Mouse (Mus musculus): ENCODE measurements around the gene Plin1. TPM values are rescaled to one million over a fixed set of nuclear protein-coding genes. Genes with fewer than 3 reads are reported as not detected.

Gene Plin1
- not detected in 2 replicates for polyA plus RNA-seq (2014; fragmentation: Nextera tagmentation; extraction: Ambion mirVana)

- no peaks in the 10 kb centered on the region for H3K4me1 ChIP-seq (ENCODE audit: control insufficient read depth, insufficient read depth, low read length)
- H3K9ac ChIP-seq (replicated peaks; ENCODE audit: low read length): no peak within 1 kb of the TSS
- H3K27me3 ChIP-seq (ENCODE audit: control insufficient read depth, insufficient read depth, low read length): no peaks in the 10 kb centered on the region; the same call in 1 of the 2 replicates
- H3K36me3 ChIP-seq (replicated peaks; ENCODE audit: control insufficient read depth, insufficient read depth, low read depth, low read length): no peaks in the 10 kb centered on the region
- ATAC-seq (replicated peaks; ENCODE audit: insufficient number of reproducible peaks, low FRiP score, low TSS enrichment, low read depth) (no peak), DNase-seq (ENCODE audit: low spot score) (no peak)
- no peaks in the 10 kb centered on the region for H3K9me3 ChIP-seq (replicated peaks; ENCODE audit: control insufficient read depth, low read length)
- 56% methylated on average over 4 of the region's 4 CpGs for WGBS
- no peak within 1 kb of the TSS for H3K27ac ChIP-seq (replicated peaks; ENCODE audit: low read depth, low read length)
- no peak within 1 kb of the TSS for H3K4me3 ChIP-seq (ENCODE audit: low read depth, low read length)
- H3K4me2 ChIP-seq (ENCODE audit: low read depth, low read length): no peak within 1 kb of the TSS
Observed at GRCm38 (mm10) chr7:79732622-79733021, at the start of gene Plin1. TSS of gene Plin1 (minus strand) at chr7:79732903.

DNA sequence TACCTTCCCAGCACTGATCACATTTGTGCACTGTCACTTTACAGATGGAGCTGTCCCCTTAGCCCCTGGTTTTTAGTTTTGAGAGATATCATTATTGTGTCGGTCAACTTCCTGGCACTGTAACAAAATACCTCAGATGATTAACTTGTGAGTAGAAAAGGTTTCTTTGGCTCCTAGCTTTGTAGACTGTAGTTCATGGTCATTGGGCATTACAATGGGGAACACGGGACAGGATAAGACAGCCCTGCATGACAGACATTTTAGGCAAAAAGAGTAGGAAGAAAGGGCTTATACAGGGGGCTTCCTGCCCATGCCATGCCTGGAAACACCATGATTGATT, 49.8 kb upstream of the Plin1 start:
- no peaks in the 10 kb centered on the region for H3K36me3 ChIP-seq (replicated peaks; ENCODE audit: control insufficient read depth, insufficient read depth, low read depth, low read length)
- H3K4me1 ChIP-seq (ENCODE audit: control insufficient read depth, insufficient read depth, low read length): no peaks in the 10 kb centered on the region
- no peak for ATAC-seq (replicated peaks; ENCODE audit: insufficient number of reproducible peaks, low FRiP score, low TSS enrichment, low read depth)
- H3K27ac ChIP-seq (replicated peaks; ENCODE audit: low read depth, low read length): no peak overlapping the region
- DNase-seq (ENCODE audit: low spot score): no peak
- H3K9me3 ChIP-seq (replicated peaks; ENCODE audit: control insufficient read depth, low read length): no peaks in the 10 kb centered on the region
- H3K4me3 ChIP-seq (ENCODE audit: low read depth, low read length): no peak overlapping the region
- no peaks in the 10 kb centered on the region for H3K27me3 ChIP-seq (ENCODE audit: control insufficient read depth, insufficient read depth, low read length)
- no peak overlapping the region for H3K9ac ChIP-seq (replicated peaks; ENCODE audit: low read length)
- no peak overlapping the region for H3K4me2 ChIP-seq (ENCODE audit: low read depth, low read length)
- 84% methylated on average over 2 of the region's 2 CpGs for WGBS

DNA sequence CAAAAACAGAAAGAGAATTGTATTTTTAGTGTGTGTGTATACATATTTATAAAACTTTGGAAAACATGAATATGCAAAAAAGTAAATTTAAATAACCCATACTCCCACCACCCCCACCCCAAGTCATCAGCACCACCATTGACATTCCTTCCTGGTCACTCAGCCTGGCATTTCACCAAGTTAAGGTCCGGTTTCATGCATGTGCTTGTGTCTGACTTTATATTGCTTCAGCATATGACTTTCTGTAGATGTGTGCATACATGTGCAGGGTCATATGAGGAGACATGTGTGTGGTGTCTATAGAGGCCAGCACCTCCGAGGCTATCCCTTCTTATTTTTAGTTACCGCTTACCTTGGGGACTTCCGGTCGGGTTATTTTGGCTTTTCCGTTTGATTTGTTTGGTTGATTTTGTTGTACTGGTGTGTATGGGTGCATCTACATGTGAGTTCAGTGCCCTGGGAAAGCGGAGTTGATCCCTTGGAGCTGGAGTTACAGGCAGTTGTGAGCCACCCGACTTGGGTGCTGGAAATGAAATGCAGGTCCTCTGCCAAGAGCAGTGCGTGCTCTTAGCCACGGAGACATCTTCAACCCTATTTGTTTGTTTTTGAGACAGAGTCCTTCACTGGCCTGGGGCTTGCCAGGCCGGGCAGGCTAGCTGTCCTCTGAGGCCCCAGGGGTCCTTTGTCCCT, 49.3 kb upstream of the Plin1 start:
- DNase-seq (ENCODE audit: low spot score) (no peak), ATAC-seq (replicated peaks; ENCODE audit: insufficient number of reproducible peaks, low FRiP score, low TSS enrichment, low read depth) (no peak)
- Histone ChIP-seq H3K9me3 (replicated peaks; ENCODE audit: control insufficient read depth, low read length) (no peaks in the 10 kb centered on the region), H3K4me3 (ENCODE audit: low read depth, low read length) (no peak overlapping the region), H3K9ac (replicated peaks; ENCODE audit: low read length) (no peak overlapping the region), H3K4me2 (ENCODE audit: low read depth, low read length) (no peak overlapping the region), H3K27me3 (ENCODE audit: control insufficient read depth, insufficient read depth, low read length) (no peaks in the 10 kb centered on the region), H3K36me3 (replicated peaks; ENCODE audit: control insufficient read depth, insufficient read depth, low read depth, low read length) (no peaks in the 10 kb centered on the region), H3K27ac (replicated peaks; ENCODE audit: low read depth, low read length) (no peak overlapping the region), H3K4me1 (ENCODE audit: control insufficient read depth, insufficient read depth, low read length) (no peaks in the 10 kb centered on the region)
- WGBS: 76% methylated on average over 11 of the region's 11 CpGs

- no peak overlapping the region for H3K4me3 ChIP-seq (ENCODE audit: low read depth, low read length)
- 0 out of 2 replicates have a peak overlapping the region, but pooled peaks have one; percentile 7 for H3K9ac ChIP-seq (replicated peaks; ENCODE audit: low read length)
- no peaks in the 10 kb centered on the region for H3K27me3 ChIP-seq (ENCODE audit: control insufficient read depth, insufficient read depth, low read length)
- ATAC-seq (replicated peaks; ENCODE audit: insufficient number of reproducible peaks, low FRiP score, low TSS enrichment, low read depth): peak; percentile 81; the same call in 1 of the 2 replicates
- no peaks in the 10 kb centered on the region for H3K36me3 ChIP-seq (replicated peaks; ENCODE audit: control insufficient read depth, insufficient read depth, low read depth, low read length)
- no peaks in the 10 kb centered on the region for H3K9me3 ChIP-seq (replicated peaks; ENCODE audit: control insufficient read depth, low read length)
- H3K4me1 ChIP-seq (ENCODE audit: control insufficient read depth, insufficient read depth, low read length): no peaks in the 10 kb centered on the region
- DNase-seq (ENCODE audit: low spot score): peak; percentile 86
- no peak overlapping the region for H3K27ac ChIP-seq (replicated peaks; ENCODE audit: low read depth, low read length)
- WGBS: 29% methylated on average over 16 of the region's 16 CpGs
- 0 out of 2 replicates have a peak overlapping the region, but pooled peaks have one; percentile 5 for H3K4me2 ChIP-seq (ENCODE audit: low read depth, low read length)
Observed at GRCm38 (mm10) chr7:79780647-79781626, 48.2 kb upstream of the Plin1 start.

GRCm38 (mm10) chr7:79771561-79772512, 39.1 kb upstream of the Plin1 start:
- Histone ChIP-seq H3K27ac (replicated peaks; ENCODE audit: low read depth, low read length) (no peak overlapping the region), H3K27me3 (ENCODE audit: control insufficient read depth, insufficient read depth, low read length) (no peaks in the 10 kb centered on the region)

GRCm38 (mm10) chr7:79769664-79770063, 37.0 kb upstream of the Plin1 start:
- H3K9me3 ChIP-seq (replicated peaks; ENCODE audit: control insufficient read depth, low read length): no peaks in the 10 kb centered on the region
- H3K36me3 ChIP-seq (replicated peaks; ENCODE audit: control insufficient read depth, insufficient read depth, low read depth, low read length): no peaks in the 10 kb centered on the region
- H3K27me3 ChIP-seq (ENCODE audit: control insufficient read depth, insufficient read depth, low read length): no peaks in the 10 kb centered on the region
- H3K4me1 ChIP-seq (ENCODE audit: control insufficient read depth, insufficient read depth, low read length): no peaks in the 10 kb centered on the region
- DNase-seq (ENCODE audit: low spot score) (no peak), ATAC-seq (replicated peaks; ENCODE audit: insufficient number of reproducible peaks, low FRiP score, low TSS enrichment, low read depth) (no peak)
- H3K9ac ChIP-seq (replicated peaks; ENCODE audit: low read length): no peak overlapping the region
- no peak overlapping the region for H3K4me2 ChIP-seq (ENCODE audit: low read depth, low read length)
- no peak overlapping the region for H3K4me3 ChIP-seq (ENCODE audit: low read depth, low read length)
- WGBS: 79% methylated on average over 3 of the region's 3 CpGs
- H3K27ac ChIP-seq (replicated peaks; ENCODE audit: low read depth, low read length): no peak overlapping the region

More at GRCm38 (mm10) chr7:79771561-79772512, 39.1 kb upstream of the Plin1 start:
- no peaks in the 10 kb centered on the region for H3K36me3 ChIP-seq (replicated peaks; ENCODE audit: control insufficient read depth, insufficient read depth, low read depth, low read length)
- DNase-seq (ENCODE audit: low spot score) (no peak), ATAC-seq (replicated peaks; ENCODE audit: insufficient number of reproducible peaks, low FRiP score, low TSS enrichment, low read depth) (no peak)
- no peaks in the 10 kb centered on the region for H3K4me1 ChIP-seq (ENCODE audit: control insufficient read depth, insufficient read depth, low read length)
- no peak overlapping the region for H3K9ac ChIP-seq (replicated peaks; ENCODE audit: low read length)
- H3K4me3 ChIP-seq (ENCODE audit: low read depth, low read length): no peak overlapping the region
- H3K9me3 ChIP-seq (replicated peaks; ENCODE audit: control insufficient read depth, low read length): no peaks in the 10 kb centered on the region
- no peak overlapping the region for H3K4me2 ChIP-seq (ENCODE audit: low read depth, low read length)
- 45% methylated on average over 15 of the region's 15 CpGs for WGBS

GRCm38 (mm10) chr7:79765991-79766390, 33.3 kb upstream of the Plin1 start:
- Histone ChIP-seq H3K4me2 (ENCODE audit: low read depth, low read length) (no peak overlapping the region), H3K9ac (replicated peaks; ENCODE audit: low read length) (no peak overlapping the region), H3K4me1 (ENCODE audit: control insufficient read depth, insufficient read depth, low read length) (no peaks in the 10 kb centered on the region), H3K36me3 (replicated peaks; ENCODE audit: control insufficient read depth, insufficient read depth, low read depth, low read length) (no peaks in the 10 kb centered on the region), H3K27me3 (ENCODE audit: control insufficient read depth, insufficient read depth, low read length) (no peaks in the 10 kb centered on the region), H3K9me3 (replicated peaks; ENCODE audit: control insufficient read depth, low read length) (no peaks in the 10 kb centered on the region), H3K27ac (replicated peaks; ENCODE audit: low read depth, low read length) (no peak overlapping the region), H3K4me3 (ENCODE audit: low read depth, low read length) (no peak overlapping the region)
- 57% methylated on average over 1 of the region's 1 CpGs for WGBS
- ATAC-seq (replicated peaks; ENCODE audit: insufficient number of reproducible peaks, low FRiP score, low TSS enrichment, low read depth) (no peak), DNase-seq (ENCODE audit: low spot score) (no peak)
